Mouse (Mus musculus): Measurements from ENCODE around the gene Fer1l4. TPM values are rescaled to one million over a fixed set of nuclear protein-coding genes. Genes with fewer than 3 reads are reported as not detected.

Gene Fer1l4
- polyA plus RNA-seq, 1 experiment from 2014 or later = not detected

DNA sequence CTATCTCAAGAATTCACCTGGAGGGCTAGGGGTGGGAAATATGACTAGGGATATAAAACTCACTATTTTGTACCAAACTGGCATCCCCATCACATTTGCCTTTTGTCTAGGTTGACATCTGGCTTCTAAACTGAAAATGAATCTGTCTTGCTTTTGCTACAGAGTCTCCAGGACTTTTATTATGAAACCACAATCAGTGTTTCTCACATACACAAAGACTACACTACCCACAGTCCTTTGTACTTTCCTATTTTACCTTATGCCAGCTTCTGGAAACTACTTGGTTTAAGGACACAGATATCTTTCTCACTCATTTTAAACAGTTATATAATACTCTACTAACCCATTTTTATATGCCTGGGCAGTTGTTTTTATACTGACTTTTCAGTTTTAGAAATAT, 27.3 kb downstream of the Fer1l4 start:
- Histone ChIP-seq H3K9ac (ENCODE audit: low read length) (no peak overlapping the region), H3K27me3 (replicated peaks; ENCODE audit: control insufficient read depth, insufficient read depth, low read length) (no peaks in the 10 kb centered on the region), H3K9me3 (replicated peaks; ENCODE audit: control insufficient read depth, low read length) (no peaks in the 10 kb centered on the region), H3K4me3 (ENCODE audit: low read depth, low read length) (no peak overlapping the region), H3K27ac (ENCODE audit: low read depth, low read length) (no peak overlapping the region), H3K36me3 (ENCODE audit: control insufficient read depth, insufficient read depth, low read length) (no peaks in the 10 kb centered on the region), H3K4me2 (ENCODE audit: low read length) (no peak overlapping the region), H3K4me1 (ENCODE audit: control insufficient read depth, insufficient read depth, low read length) (no peaks in the 10 kb centered on the region)
- ATAC-seq (no peak), DNase-seq (ENCODE audit: low spot score) (peak; percentile 22)

DNA sequence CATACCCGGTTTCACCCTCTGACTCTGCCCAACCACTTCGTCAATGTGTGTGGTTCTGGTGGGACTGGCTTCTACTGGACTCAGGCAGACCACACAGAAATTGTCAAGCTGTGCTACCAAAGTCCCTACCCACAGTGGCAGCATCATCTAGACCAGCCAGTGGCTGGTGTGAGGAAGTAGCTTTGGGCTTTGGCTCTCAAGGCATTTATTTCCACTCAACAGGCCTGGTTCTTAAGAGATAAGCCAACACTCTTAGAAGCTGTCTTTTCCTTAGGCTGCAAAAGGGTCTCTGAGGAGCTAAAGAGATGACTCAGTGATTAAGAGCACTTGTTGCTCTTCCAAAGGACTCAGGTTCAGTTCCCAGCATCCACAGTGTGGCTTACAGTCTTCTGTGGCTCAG, 31.0 kb downstream of the Fer1l4 start:
- 85% methylated on average over 2 of the region's 2 CpGs for WGBS

DNA sequence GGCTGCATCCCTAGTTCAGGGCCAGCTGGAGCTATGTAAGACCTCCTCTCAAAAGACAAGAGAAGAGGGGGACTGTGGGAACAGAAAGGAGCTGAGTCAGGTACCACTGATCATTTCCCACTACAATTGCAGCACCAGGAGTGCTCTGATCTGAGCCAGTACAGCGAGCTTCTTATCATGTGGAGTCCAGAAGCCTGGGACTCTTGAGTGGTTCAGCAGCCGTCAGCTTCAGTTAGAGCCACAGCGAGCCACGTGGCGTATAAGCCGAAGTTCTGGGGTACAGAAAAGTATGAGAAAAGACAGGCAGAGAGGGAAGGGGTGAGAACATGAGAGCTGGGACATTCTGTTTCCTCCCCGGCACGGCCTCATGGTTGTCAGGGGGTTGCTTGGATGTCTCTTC, 31.5 kb downstream of the Fer1l4 start:
- Histone ChIP-seq H3K4me1 (ENCODE audit: control insufficient read depth, insufficient read depth, low read length) (no peaks in the 10 kb centered on the region), H3K4me2 (ENCODE audit: low read length) (no peak overlapping the region), H3K4me3 (ENCODE audit: low read depth, low read length) (no peak overlapping the region), H3K36me3 (ENCODE audit: control insufficient read depth, insufficient read depth, low read length) (peaks cover 36% of the 10 kb centered on the region), H3K9ac (ENCODE audit: low read length) (no peak overlapping the region), H3K9me3 (replicated peaks; ENCODE audit: control insufficient read depth, low read length) (no peaks in the 10 kb centered on the region), H3K27ac (ENCODE audit: low read depth, low read length) (no peak overlapping the region), H3K27me3 (replicated peaks; ENCODE audit: control insufficient read depth, insufficient read depth, low read length) (no peaks in the 10 kb centered on the region)
- ATAC-seq = no peak
- 91% methylated on average over 8 of the region's 8 CpGs for WGBS
- DNase-seq (ENCODE audit: low spot score) = no peak

More for the DNA sequence above, 31.0 kb downstream of the Fer1l4 start:
- Histone ChIP-seq H3K9ac (ENCODE audit: low read length) (no peak overlapping the region), H3K4me3 (ENCODE audit: low read depth, low read length) (no peak overlapping the region), H3K4me1 (ENCODE audit: control insufficient read depth, insufficient read depth, low read length) (no peaks in the 10 kb centered on the region), H3K27me3 (replicated peaks; ENCODE audit: control insufficient read depth, insufficient read depth, low read length) (no peaks in the 10 kb centered on the region), H3K4me2 (ENCODE audit: low read length) (no peak overlapping the region), H3K9me3 (replicated peaks; ENCODE audit: control insufficient read depth, low read length) (no peaks in the 10 kb centered on the region), H3K27ac (ENCODE audit: low read depth, low read length) (no peak overlapping the region), H3K36me3 (ENCODE audit: control insufficient read depth, insufficient read depth, low read length) (peaks cover 30% of the 10 kb centered on the region)
- DNase-seq (ENCODE audit: low spot score) = no peak
- ATAC-seq = no peak

DNA sequence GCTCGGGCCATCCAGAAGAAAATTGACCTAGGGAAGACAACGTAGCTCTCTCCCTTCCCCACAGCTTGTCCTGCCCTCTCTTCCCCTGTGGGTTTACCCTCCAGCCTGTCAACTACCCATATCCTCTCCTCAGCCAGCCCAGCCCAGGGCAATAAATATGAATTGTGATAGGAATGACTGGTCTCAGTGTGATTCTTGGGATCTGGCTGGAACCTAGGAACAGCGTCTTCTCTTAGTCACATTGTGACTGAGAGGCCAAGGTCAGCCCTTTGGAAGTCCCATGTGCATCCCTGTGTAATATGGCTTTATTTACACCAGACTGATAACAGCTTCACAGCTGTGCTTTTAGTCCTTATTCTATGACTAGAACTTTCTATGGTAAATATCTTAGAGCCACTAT, 34.6 kb downstream of the Fer1l4 start:
- Histone ChIP-seq H3K4me1 (ENCODE audit: control insufficient read depth, insufficient read depth, low read length) (no peaks in the 10 kb centered on the region), H3K9ac (ENCODE audit: low read length) (no peak overlapping the region), H3K27me3 (replicated peaks; ENCODE audit: control insufficient read depth, insufficient read depth, low read length) (no peaks in the 10 kb centered on the region), H3K4me2 (ENCODE audit: low read length) (no peak overlapping the region), H3K36me3 (ENCODE audit: control insufficient read depth, insufficient read depth, low read length) (peaks cover 67% of the 10 kb centered on the region), H3K27ac (ENCODE audit: low read depth, low read length) (no peak overlapping the region), H3K9me3 (replicated peaks; ENCODE audit: control insufficient read depth, low read length) (no peaks in the 10 kb centered on the region), H3K4me3 (ENCODE audit: low read depth, low read length) (no peak overlapping the region)
- ATAC-seq (no peak), DNase-seq (ENCODE audit: low spot score) (no peak)
- 87% methylated on average over 3 of the region's 3 CpGs for WGBS

DNA sequence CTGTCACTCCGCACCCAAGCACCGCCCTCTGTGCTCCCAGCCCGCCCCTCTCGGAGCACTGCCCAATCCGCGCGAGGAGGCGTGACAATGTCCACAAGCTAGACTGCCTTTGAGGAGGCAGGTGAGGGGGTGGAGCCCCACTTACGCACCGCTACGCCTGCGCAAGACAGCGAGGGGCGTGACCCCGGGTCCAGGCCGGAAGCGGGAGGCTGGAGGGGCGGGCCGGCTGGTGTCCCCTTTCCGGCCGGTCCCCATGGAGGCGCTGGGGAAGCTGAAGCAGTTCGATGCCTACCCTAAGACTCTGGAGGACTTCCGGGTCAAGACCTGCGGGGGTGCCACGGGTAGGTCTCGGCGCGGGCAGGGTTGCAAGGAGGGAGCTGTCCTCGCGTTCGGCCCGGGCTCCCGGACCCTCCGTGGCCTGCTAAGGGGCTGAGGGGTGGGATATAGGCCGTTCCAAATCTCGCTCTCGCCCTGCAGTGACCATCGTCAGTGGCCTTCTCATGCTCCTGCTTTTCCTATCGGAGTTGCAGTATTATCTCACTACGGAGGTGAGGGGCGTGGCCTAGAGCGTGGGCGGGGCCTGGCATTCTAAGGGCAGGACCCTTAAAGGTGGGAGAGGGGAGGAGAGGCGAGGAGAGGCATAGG, 44.7 kb downstream of the Fer1l4 start, which contains the start of the genes 6430550D23Rik and Ergic3:
Gene 6430550D23Rik (minus strand): TSS at position 90 of the 645 bp plus-strand sequence.
Gene Ergic3 (plus strand): TSS at position 158 of the 645 bp plus-strand sequence.
- peak within 1 kb of the TSS; percentile 80 for H3K9ac ChIP-seq (ENCODE audit: low read length)
- under 1% methylated on average over 45 of the region's 45 CpGs for WGBS
- peak within 1 kb of the TSS; percentile 81 for H3K4me3 ChIP-seq (ENCODE audit: low read depth, low read length)
- peak within 1 kb of the TSS; percentile 55 for H3K4me2 ChIP-seq (ENCODE audit: low read length)
- H3K4me1 ChIP-seq (ENCODE audit: control insufficient read depth, insufficient read depth, low read length) = peaks cover 7% of the 10 kb centered on the region; the same call in 1 of the 2 replicates
- ATAC-seq (peak; percentile 99), DNase-seq (ENCODE audit: low spot score) (peak; percentile 98)
- no peaks in the 10 kb centered on the region for H3K9me3 ChIP-seq (replicated peaks; ENCODE audit: control insufficient read depth, low read length)
- no peaks in the 10 kb centered on the region for H3K27me3 ChIP-seq (replicated peaks; ENCODE audit: control insufficient read depth, insufficient read depth, low read length)
- peak within 1 kb of the TSS; percentile 36; the same call in 1 of the 2 replicates for H3K27ac ChIP-seq (ENCODE audit: low read depth, low read length)
- H3K36me3 ChIP-seq (ENCODE audit: control insufficient read depth, insufficient read depth, low read length) = peaks cover 30% of the 10 kb centered on the region

DNA sequence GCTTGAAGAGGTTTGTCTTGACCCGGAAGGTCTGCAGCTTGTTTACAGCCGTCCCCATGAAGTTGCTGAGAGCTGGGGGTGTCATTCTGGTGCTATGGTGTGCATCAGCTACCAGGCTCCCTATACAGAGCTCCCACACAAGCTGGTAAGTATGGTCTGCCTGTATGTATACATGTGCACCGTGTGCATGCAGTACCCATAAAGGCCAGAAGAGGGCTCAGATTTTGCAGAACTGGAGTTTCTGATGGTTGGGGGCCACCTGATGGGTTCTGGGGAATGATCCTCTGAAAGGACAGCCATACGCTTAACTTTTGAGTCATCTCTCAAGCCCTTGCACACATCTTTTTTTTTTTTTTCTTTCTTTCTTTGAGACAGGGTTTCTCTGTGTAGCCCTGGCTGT, 47.4 kb downstream of the Fer1l4 start:
- no peak overlapping the region for H3K4me3 ChIP-seq (ENCODE audit: low read depth, low read length)
- no peaks in the 10 kb centered on the region for H3K9me3 ChIP-seq (replicated peaks; ENCODE audit: control insufficient read depth, low read length)
- no peaks in the 10 kb centered on the region for H3K27me3 ChIP-seq (replicated peaks; ENCODE audit: control insufficient read depth, insufficient read depth, low read length)
- H3K36me3 ChIP-seq (ENCODE audit: control insufficient read depth, insufficient read depth, low read length) = peaks cover 13% of the 10 kb centered on the region
- ATAC-seq = no peak
- no peak overlapping the region for H3K4me2 ChIP-seq (ENCODE audit: low read length)
- no peak overlapping the region for H3K27ac ChIP-seq (ENCODE audit: low read depth, low read length)
- WGBS = 95% methylated on average over 4 of the region's 4 CpGs
- H3K4me1 ChIP-seq (ENCODE audit: control insufficient read depth, insufficient read depth, low read length) = peaks cover 7% of the 10 kb centered on the region; the same call in 1 of the 2 replicates
- DNase-seq (ENCODE audit: low spot score) = peak; percentile 28
- no peak overlapping the region for H3K9ac ChIP-seq (ENCODE audit: low read length)

DNA sequence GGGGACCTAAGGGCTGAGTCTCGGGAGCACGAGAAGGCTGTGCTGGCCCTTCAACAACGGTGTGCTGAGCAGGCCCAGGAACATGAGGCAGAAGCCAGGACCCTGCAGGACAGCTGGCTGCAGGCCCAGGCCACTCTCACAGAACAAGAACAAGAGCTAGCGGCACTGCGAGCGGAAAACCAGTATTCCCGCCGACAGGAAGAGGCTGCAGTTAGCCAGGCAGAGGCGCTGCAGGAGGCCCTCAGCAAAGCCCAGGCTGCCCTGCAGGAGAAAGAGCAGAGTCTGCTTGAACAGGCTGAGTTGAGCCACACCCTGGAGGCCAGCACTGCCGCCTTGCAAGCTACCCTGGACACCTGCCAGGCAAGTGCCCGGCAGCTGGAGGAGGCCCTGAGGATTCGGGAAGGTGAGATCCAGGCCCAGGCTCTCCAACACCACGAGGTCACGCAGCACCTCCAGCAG, 60.9 kb downstream of the Fer1l4 start:
- H3K4me1 ChIP-seq (ENCODE audit: control insufficient read depth, insufficient read depth, low read length) = no peaks in the 10 kb centered on the region
- H3K36me3 ChIP-seq (ENCODE audit: control insufficient read depth, insufficient read depth, low read length) = peaks cover 100% of the 10 kb centered on the region
- H3K4me3 ChIP-seq (ENCODE audit: low read depth, low read length) = no peak overlapping the region
- H3K9ac ChIP-seq (ENCODE audit: low read length) = no peak overlapping the region
- H3K27ac ChIP-seq (ENCODE audit: low read depth, low read length) = no peak overlapping the region
- ATAC-seq (no peak), DNase-seq (ENCODE audit: low spot score) (peak; percentile 27)
- H3K9me3 ChIP-seq (replicated peaks; ENCODE audit: control insufficient read depth, low read length) = no peaks in the 10 kb centered on the region
- no peak overlapping the region for H3K4me2 ChIP-seq (ENCODE audit: low read length)
- WGBS = 75% methylated on average over 14 of the region's 14 CpGs
- no peaks in the 10 kb centered on the region for H3K27me3 ChIP-seq (replicated peaks; ENCODE audit: control insufficient read depth, insufficient read depth, low read length)

DNA sequence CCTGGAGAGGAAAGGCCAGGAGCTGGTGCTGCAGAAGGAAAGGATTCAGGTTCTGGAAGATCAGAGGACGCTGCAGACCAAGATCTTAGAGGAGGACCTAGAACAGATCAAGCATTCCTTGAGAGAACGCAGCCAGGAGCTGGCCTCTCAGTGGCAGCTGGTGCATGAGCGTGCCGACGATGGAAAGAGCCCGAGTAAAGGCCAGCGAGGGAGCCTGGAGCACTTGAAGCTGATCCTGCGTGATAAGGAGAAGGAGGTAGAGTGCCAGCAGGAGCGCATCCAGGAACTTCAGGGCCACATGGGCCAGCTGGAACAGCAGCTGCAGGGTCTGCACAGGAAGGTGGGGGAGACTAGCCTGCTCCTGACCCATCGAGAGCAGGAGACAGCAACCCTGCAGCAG, 61.6 kb downstream of the Fer1l4 start:
- WGBS = 94% methylated on average over 10 of the region's 10 CpGs
- DNase-seq (ENCODE audit: low spot score) (no peak), ATAC-seq (no peak)
- peaks cover 100% of the 10 kb centered on the region for H3K36me3 ChIP-seq (ENCODE audit: control insufficient read depth, insufficient read depth, low read length)
- no peaks in the 10 kb centered on the region for H3K9me3 ChIP-seq (replicated peaks; ENCODE audit: control insufficient read depth, low read length)
- no peak overlapping the region for H3K27ac ChIP-seq (ENCODE audit: low read depth, low read length)
- no peak overlapping the region for H3K9ac ChIP-seq (ENCODE audit: low read length)
- no peak overlapping the region for H3K4me3 ChIP-seq (ENCODE audit: low read depth, low read length)
- no peak overlapping the region for H3K4me2 ChIP-seq (ENCODE audit: low read length)
- no peaks in the 10 kb centered on the region for H3K4me1 ChIP-seq (ENCODE audit: control insufficient read depth, insufficient read depth, low read length)
- no peaks in the 10 kb centered on the region for H3K27me3 ChIP-seq (replicated peaks; ENCODE audit: control insufficient read depth, insufficient read depth, low read length)

DNA sequence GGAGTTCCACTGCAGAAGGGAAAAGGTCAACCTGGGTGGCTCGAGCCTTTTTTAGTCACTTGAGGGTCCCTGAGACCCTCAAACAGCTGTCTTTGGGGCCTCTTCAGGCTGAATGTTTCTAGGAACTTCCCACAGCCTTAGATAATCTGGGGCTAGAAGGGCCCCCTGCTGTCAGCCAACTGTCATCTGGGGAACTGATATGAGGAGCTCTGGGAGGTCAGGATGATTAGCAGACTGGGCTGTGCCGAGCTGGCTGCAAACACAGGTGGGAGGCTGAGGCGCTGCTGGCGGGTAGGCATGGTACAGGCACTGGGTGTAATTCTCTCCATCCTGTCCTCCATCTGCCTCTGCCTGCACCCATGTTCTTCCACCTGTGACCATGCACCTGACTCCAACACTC, 63.7 kb downstream of the Fer1l4 start:
- Histone ChIP-seq H3K36me3 (ENCODE audit: control insufficient read depth, insufficient read depth, low read length) (peaks cover 100% of the 10 kb centered on the region), H3K27me3 (replicated peaks; ENCODE audit: control insufficient read depth, insufficient read depth, low read length) (no peaks in the 10 kb centered on the region), H3K4me3 (ENCODE audit: low read depth, low read length) (no peak overlapping the region), H3K9me3 (replicated peaks; ENCODE audit: control insufficient read depth, low read length) (no peaks in the 10 kb centered on the region), H3K9ac (ENCODE audit: low read length) (no peak overlapping the region), H3K4me2 (ENCODE audit: low read length) (no peak overlapping the region), H3K4me1 (ENCODE audit: control insufficient read depth, insufficient read depth, low read length) (no peaks in the 10 kb centered on the region), H3K27ac (ENCODE audit: low read depth, low read length) (no peak overlapping the region)
- DNase-seq (ENCODE audit: low spot score) (no peak), ATAC-seq (no peak)
- WGBS = 78% methylated on average over 4 of the region's 4 CpGs
